Mouse (Mus musculus) testis, postnatal 10 days (tissue): ENCODE data around the gene Pabpn1.
A peak's percentile ranks its signal among the peaks of the same experiment; 100 is the strongest.
"Not testable (repeated sequence)": the region's sequence is repeated elsewhere in the genome, so short reads cannot be mapped to it uniquely, and the experiment has no call there.

Experiments
- DNase-seq: peaks from one replicate; pipeline ENCODE4 v3.0.0; 2021; ENCODE audit warnings: low spot score

Pabpn1 gene

DNA sequence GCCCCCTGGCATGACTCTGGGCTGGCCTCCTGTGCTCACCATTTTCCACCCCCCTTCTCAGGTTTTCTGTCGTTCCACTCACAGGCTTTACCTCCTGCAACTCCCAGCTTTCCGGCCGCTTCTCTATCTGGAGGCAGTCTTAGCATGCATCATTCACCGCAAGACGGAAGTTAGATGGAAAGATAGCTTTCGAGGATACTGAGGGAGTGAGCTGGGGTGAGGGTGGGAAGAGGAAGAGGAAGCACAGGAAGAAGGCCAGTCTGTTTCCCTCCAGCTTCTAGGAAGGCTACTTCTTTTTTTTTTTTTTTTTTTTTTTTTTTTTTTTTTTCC is 44.5 kb downstream of the Pabpn1 start:
- no peak for DNase-seq

DNA sequence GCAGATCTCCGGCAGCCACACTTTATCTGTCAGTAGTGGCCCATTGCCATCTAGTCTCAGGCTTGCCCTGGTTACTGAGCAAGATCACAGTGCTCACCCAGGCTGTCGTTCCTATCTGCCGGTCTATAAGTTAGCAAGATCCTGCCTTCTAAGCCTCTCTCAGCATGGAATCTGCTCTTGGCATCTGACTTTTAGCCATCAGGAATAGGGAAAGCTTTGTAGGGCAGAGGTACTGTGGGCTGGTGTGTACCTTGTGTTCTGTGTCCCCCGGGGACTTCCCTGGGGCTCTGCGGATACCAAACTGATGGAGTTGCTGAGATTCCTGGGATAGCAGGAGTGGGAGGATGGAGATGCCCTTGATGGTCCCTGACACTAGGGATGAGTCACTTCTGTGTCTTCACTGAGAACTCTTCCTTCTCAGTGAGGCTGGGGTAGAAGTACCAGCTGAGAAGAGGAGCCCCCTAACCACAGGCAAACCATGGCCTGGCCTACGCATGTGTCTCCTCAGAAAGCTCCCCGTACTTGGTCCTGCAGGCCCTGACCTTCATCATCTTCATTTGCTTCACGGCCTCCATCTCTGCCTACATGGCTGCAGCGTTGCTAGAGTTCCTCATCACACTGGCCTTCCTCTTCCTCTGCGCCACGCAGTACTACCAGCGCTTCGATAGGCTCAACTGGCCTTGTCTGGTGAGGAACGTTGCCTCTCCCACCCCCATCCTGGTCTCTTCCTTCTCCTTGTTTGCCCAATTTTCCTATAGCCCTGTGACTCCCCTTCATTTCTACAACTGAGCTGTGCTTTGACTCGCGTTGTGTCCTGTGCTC is 45.3 kb downstream of the Pabpn1 start:
- DNase-seq = no peak

DNA sequence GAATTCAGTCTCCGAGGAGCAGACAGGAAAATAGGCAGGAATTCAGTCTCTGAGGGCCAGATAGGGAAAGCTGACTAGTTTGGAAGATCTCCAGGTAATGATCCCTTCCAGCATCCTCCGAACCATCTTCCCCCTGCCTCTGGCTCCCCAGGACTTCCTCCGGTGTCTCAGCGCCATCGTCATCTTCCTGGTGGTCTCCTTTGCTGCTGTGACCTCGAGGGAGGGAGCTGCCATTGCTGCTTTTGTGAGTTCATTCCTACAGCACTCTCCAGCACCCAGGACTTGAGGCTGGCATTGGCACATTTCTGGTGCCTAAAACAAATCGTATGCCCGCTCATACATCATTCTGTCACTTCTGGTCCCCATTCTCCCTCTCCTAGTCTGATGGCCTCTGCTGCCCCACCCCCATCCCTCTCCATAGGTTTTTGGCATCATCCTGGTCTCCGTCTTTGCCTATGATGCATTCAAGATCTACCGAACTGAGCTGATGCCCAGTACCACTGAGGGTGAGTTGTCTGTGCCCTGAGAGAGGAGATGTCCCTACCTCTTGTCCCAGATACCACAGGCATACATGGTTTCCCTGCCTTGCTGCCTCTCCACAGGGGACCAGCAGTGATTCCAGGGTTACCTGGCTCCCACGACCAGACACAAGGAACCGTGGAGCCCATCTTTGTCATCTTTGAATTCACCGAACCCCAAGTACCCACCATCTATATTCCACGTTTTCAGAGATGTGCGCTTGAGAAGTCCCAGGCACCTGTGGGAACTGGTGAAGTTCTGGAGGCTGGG is 46.3 kb downstream of the Pabpn1 start:
- no peak for DNase-seq

DNA sequence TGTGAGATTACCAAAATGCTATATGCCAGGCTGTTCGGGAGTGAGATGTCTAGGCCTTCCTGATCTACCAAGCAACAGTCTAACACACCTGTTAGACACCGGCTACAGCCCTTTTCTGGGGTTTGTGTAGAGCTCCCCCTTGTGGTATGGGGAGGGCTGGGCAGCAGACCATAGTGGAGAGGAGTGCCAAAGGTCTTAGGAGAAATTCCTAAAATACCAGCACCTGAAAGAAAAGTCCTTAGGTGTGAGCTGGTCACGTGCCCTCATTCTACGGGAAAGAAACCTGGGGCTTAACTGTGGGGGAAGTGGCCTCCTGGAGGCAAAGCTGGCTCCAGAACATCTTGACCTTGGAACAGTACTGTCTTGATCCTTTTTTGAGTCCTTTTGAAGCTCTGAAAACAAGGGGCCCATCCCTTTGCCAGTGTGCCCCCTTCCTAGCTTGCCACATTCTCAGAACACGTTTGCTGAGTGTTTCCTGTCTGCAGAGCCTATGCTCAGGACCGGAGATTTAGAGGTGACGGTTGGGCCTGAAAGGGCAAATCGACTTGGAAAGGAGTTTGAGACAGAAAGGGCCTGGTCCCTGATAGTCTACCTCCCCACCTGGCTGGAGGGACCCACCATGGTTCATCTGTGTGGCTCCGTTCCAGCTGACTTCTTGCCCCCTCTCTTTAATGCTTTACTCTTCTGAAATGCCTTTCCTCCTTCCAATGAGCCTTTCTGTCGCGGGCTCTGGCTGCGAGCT is 47.3 kb downstream of the Pabpn1 start:
- DNase-seq = peak; percentile 70

DNA sequence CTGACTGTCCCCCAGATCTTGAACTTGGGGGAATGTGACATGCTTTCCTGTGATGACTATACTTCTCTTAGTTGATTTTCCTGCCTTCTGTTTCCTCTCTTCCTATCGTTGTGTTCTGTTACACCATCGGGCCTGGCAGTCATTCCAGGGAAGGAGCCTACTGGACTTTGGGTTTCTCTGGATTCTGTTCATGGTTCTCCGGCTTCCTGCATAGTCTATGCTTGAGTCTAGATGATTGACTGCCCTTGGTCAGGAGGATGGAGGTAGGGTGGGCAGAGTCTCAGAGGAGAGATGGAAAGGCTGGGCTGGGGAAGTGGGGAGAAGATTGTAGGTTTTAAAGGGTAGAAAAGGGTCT is 47.9 kb downstream of the Pabpn1 start:
- DNase-seq = no peak

DNA sequence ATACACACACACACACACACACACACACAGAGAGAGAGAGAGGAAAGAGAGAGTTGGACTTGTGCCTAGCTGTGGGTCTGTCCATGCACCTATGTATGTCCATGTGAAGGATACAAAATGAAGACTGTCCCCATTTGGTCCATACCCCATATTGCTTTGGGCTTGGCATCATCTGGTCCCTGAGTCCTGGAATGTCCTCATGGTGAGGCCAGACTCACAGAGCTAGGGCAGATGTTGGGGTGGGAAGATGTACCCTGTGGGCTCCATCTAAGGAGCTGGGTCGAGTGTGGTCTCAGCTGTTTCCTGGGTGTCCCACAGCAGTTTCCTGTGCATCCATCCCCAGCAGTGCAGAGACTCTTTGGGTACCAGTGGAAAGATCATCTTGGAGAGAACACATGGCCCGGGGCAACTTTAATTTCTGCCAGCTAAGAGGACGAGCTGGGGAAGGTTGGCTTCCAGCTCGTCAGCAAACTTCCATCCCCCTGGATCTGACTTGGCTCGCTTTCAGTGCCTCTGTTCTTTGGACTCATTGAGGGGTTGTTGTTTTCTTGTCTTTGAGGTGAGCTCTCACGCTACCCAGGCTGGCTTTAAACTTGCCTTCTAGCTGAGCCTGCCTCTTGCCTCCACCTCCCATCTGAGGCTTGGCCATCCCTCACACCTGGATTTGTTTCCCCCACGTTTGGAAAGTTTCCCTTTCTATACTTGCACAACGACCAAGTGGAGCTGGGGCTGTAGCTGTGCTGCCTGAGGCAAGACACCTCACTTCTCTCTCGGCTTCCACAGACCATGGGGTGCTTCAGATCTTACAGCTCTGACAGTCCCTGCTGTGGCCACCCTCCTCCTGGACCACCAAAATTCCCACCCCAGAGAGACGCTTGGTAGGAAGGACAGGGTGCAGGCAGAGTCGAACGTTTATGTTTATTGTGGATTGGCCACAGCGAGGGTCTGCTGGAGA is 49.0 kb downstream of the Pabpn1 start:
- DNase-seq = no peak

DNA sequence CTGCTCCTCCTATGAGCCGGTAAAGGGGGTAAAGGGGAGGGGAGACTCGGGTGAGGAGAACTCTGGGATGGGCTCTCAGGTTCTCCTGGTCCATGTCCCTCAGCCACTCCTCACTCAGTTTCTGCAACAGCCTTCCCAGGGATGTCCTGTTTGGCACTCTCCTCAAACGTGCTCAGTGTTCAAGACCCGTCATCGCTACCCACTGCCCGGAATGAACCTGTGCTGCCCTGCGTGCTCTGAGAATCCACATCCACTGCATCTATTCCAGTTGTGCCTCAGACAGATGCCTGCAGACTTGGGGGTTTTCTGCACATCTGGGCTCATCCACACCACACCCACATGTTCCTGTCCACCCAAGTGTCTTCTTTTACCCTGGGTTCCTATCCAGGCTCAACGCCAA is 50.2 kb downstream of the Pabpn1 start:
- no peak for DNase-seq

DNA sequence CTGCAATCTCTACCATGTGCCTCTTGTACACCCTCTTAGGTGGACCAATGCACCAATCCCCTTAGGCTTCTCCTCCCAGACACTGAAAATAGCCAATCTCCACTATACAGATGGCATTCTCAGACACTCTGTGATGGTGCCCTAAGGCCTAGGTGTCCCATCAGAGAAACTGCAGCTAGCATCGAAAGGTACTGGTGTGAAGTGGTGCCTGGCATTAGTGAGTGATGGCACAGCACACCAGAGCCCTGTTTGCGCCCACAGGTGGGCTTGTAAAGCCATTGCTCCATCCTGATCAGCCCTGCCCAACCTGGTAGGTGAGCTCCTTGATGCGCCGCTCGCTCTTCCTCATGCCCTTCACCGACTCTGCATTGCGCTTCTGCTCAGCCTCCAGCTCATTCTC is 51.7 kb downstream of the Pabpn1 start:
- DNase-seq = no peak

DNA sequence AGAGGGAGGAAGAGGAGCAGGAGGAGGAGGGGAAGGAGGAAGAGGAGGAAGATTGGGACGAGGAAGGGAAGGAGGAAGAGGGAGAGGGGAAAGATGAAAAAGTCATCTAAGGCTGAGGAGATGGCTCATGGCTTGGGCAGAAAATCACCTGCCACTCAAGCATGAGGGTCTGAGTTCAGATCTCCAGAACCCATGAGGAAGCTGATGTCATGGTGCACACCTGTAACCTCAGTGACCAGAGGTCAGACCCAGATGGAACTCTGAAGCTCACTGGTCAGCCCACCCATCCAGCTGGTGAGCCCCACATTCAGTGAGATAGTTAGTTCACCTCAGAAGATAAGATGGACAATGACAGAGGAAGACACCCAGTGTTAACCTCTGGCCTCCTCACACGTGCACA is 52.6 kb downstream of the Pabpn1 start:
- no peak for DNase-seq

DNA sequence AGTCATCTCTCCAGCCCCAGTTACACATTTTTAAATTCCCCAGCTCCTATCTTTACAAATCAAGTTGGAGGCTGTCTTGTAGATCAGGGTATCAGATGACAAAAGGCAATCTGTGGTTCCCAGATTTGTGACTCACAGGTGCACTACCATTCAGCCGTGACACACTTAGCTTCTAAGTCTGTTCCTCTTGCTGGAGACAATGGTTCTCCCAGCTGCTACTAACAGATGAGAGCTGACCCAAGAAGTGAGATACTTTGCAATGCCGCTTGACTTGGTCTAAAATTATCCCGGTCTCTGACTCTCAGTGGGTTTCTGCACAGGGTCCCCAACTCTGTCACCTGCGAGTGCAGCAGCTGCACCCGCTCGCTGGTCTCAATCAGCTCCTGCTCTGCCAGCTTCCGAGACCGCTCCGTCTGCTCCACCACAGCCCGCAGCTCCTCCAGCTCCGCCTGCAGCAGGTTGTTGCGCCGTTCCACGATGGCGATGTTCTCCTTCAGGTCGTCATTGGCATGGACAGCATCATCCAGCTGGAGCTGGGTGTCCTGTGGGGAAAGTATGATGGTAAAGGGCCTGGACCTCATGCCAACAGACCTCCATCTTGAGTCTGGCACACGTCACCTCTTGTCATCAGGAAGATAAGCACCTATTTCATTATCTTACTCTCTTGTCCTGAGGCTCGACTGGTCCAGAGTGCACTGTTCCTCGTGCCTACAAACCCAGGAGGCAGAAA is 53.8 kb downstream of the Pabpn1 start:
- no peak for DNase-seq

DNA sequence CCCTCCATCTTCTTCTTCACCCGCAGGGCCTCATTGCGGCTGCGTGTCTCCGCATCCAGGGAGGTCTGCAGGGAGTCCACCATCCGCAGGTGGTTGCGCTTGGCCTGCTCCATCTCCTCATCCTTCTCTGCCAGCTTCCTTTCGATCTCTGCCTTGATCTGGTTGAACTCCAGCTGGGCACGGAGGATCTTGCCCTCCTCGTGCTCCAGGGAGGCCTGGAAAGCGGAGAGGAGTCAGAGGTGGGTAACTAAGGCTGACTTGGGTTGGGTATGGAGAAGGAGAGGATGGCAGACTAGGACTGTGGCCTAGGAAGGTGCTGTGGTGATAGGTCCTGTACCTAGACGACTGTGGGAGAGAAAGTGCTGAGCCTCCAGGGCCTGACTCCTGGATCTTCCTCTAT is 54.7 kb downstream of the Pabpn1 start:
- DNase-seq = not testable (repeated sequence)
